Mouse (Mus musculus) kidney, postnatal 0 days (tissue): ENCODE data around the gene Tspoap1. TPM values are rescaled to one million over a fixed set of nuclear protein-coding genes. Genes with fewer than 3 reads are reported as not detected.

Source experiments
- ATAC-seq: fragments of 200-750 bp; cut with Nextera tagmentation; replicated peaks from 2 replicates; pipeline ENCODE4 v1.8.0; 2017; ENCODE audit warnings: low read depth, moderate number of reproducible peaks, moderate TSS enrichment, moderate library complexity; ENCODE audit not compliant: low FRiP score
- DNase-seq: peaks from one replicate; pipeline ENCODE4 v3.0.0-alpha.2; 2016; ENCODE audit warnings: low spot score
- H3K27ac ChIP-seq: fragments of 300-500 bp; sonication (generic); 2 replicates; pipeline ENCODE4 v1.5.1; 2014; ENCODE audit warnings: mild to moderate bottlenecking
- H3K27me3 ChIP-seq: fragments of 300-500 bp; sonication (generic); 2 replicates; pipeline ENCODE4 v1.6.1; 2014; ENCODE audit warnings: low read length, mixed read lengths; ENCODE audit not compliant: insufficient read depth
- H3K36me3 ChIP-seq: fragments of 300-500 bp; sonication (generic); 2 replicates; pipeline ENCODE4 v1.6.1; 2014; ENCODE audit warnings: low read length, mixed read lengths; ENCODE audit not compliant: insufficient read depth
- H3K4me1 ChIP-seq: fragments of 300-500 bp; sonication (generic); replicated peaks from 2 replicates; pipeline ENCODE4 v1.6.1; 2014; ENCODE audit warnings: antibody characterized with exemption, low read length, mixed read lengths; ENCODE audit not compliant: insufficient read depth
- H3K4me2 ChIP-seq: fragments of 300-500 bp; sonication (generic); 2 replicates; pipeline ENCODE4 v1.6.1; 2014; ENCODE audit warnings: mild to moderate bottlenecking, low read length, moderate library complexity, mixed read lengths
- H3K4me3 ChIP-seq: fragments of 300-500 bp; sonication (generic); replicated peaks from 2 replicates; pipeline ENCODE4 v1.5.1; 2014; ENCODE audit warnings: low read depth, low read length
- H3K9ac ChIP-seq: fragments of 300-500 bp; sonication (generic); 2 replicates; pipeline ENCODE4 v1.6.1; 2014; ENCODE audit warnings: low read depth, low read length
- H3K9me3 ChIP-seq: fragments of 300-500 bp; sonication (generic); replicated peaks from 2 replicates; pipeline ENCODE4 v1.6.1; 2016; ENCODE audit warnings: low read length, inconsistent platforms, mixed read lengths
- CTCF ChIP-seq: IDR thresholded peaks from 2 replicates; pipeline ENCODE4 v1.5.1; 2016; ENCODE audit warnings: antibody characterized with exemption, low read depth, mild to moderate bottlenecking, moderate library complexity
- WGBS: fragments of 180-500 bp; shearing (Covaris S2); extraction: QIAGEN DNeasy Blood & Tissue Kit; methylation state at CpG from one replicate; pipeline ENCODE4 v1.1.7; 2014; 5-methylcytosine and 5-hydroxymethylcytosine counted together
- polyA plus RNA-seq: library from polyadenylated mRNA; unstranded; fragments of >200 nt; fragmentation: Nextera tagmentation; extraction: Ambion mirVana; gene quantifications from 2 replicates; pipeline ENCODE4 v1.2.1, GENCODE M21; 2015

Tspoap1 gene
- polyA plus RNA-seq, 1 experiment from 2014 or later: 1.9 TPM

GRCm38 (mm10) chr11:87748132-87749119 lies 11.9 kb upstream of the Tspoap1 start:
- peak; percentile 21; the same call in 1 of the 2 replicates for TF ChIP-seq CTCF
- Histone ChIP-seq H3K9ac (no peak overlapping the region), H3K36me3 (peaks cover 13% of the 10 kb centered on the region; the same call in 1 of the 2 replicates), H3K4me3 (no peak overlapping the region), H3K4me2 (peak overlapping the region; percentile 34), H3K9me3 (no peaks in the 10 kb centered on the region), H3K27ac (no peak overlapping the region), H3K27me3 (no peaks in the 10 kb centered on the region), H3K4me1 (peaks cover 4% of the 10 kb centered on the region; the same call in 1 of the 2 replicates)
- ATAC-seq (no peak), DNase-seq (peak; percentile 52)
- 26% methylated on average over 19 of the region's 19 CpGs for WGBS

- 21% methylated on average over 18 of the region's 18 CpGs for WGBS
- Histone ChIP-seq H3K27me3 (no peaks in the 10 kb centered on the region), H3K4me3 (no peak overlapping the region), H3K36me3 (0 out of 2 replicates have a peak, but pooled peaks cover 7% of the 10 kb centered on the region), H3K9ac (no peak overlapping the region), H3K4me1 (peaks cover 4% of the 10 kb centered on the region; the same call in 1 of the 2 replicates), H3K9me3 (no peaks in the 10 kb centered on the region), H3K27ac (no peak overlapping the region), H3K4me2 (0 out of 2 replicates have a peak overlapping the region, but pooled peaks have one; percentile 34)
- TF ChIP-seq CTCF: no peak
- DNase-seq: peak; percentile 56
- peak; percentile 76 for ATAC-seq
Measured at GRCm38 (mm10) chr11:87749192-87750042, 10.9 kb upstream of the Tspoap1 start.

GRCm38 (mm10) chr11:87750043-87750421 lies 10.3 kb upstream of the Tspoap1 start:
- H3K27ac ChIP-seq: no peak overlapping the region
- H3K4me2 ChIP-seq: no peak overlapping the region
- no peaks in the 10 kb centered on the region for H3K27me3 ChIP-seq
- TF ChIP-seq CTCF: no peak
- no peak overlapping the region for H3K9ac ChIP-seq
- WGBS: 74% methylated on average over 11 of the region's 11 CpGs
- ATAC-seq (no peak), DNase-seq (no peak)
- H3K4me3 ChIP-seq: no peak overlapping the region
- peaks cover 4% of the 10 kb centered on the region; the same call in 1 of the 2 replicates for H3K4me1 ChIP-seq
- H3K9me3 ChIP-seq: no peaks in the 10 kb centered on the region
- 0 out of 2 replicates have a peak, but pooled peaks cover 2% of the 10 kb centered on the region for H3K36me3 ChIP-seq

GRCm38 (mm10) chr11:87750521-87750920 lies 9.8 kb upstream of the Tspoap1 start:
- Histone ChIP-seq H3K27me3 (no peaks in the 10 kb centered on the region), H3K4me2 (no peak overlapping the region), H3K9me3 (no peaks in the 10 kb centered on the region), H3K4me1 (peaks cover 4% of the 10 kb centered on the region; the same call in 1 of the 2 replicates), H3K4me3 (no peak overlapping the region), H3K9ac (no peak overlapping the region), H3K36me3 (no peaks in the 10 kb centered on the region), H3K27ac (no peak overlapping the region)
- ATAC-seq: no peak
- DNase-seq: no peak
- TF ChIP-seq CTCF: no peak
- WGBS: 79% methylated on average over 3 of the region's 3 CpGs

GRCm38 (mm10) chr11:87751031-87751430 lies 9.3 kb upstream of the Tspoap1 start:
- H3K27me3 ChIP-seq: no peaks in the 10 kb centered on the region
- H3K9me3 ChIP-seq: no peaks in the 10 kb centered on the region
- no peaks in the 10 kb centered on the region for H3K36me3 ChIP-seq
- DNase-seq (no peak), ATAC-seq (no peak)
- peaks cover 4% of the 10 kb centered on the region; the same call in 1 of the 2 replicates for H3K4me1 ChIP-seq
- no peak overlapping the region for H3K27ac ChIP-seq
- H3K4me2 ChIP-seq: no peak overlapping the region
- no peak for TF ChIP-seq CTCF
- H3K4me3 ChIP-seq: no peak overlapping the region
- WGBS: 78% methylated on average over 8 of the region's 8 CpGs
- no peak overlapping the region for H3K9ac ChIP-seq

GRCm38 (mm10) chr11:87751491-87751966 lies 8.8 kb upstream of the Tspoap1 start:
- peaks cover 4% of the 10 kb centered on the region; the same call in 1 of the 2 replicates for H3K4me1 ChIP-seq
- H3K27ac ChIP-seq: no peak overlapping the region
- ATAC-seq: no peak
- H3K4me2 ChIP-seq: no peak overlapping the region
- 60% methylated on average over 4 of the region's 4 CpGs for WGBS
- H3K36me3 ChIP-seq: no peaks in the 10 kb centered on the region
- H3K9me3 ChIP-seq: no peaks in the 10 kb centered on the region
- no peak overlapping the region for H3K4me3 ChIP-seq
- DNase-seq: no peak
- TF ChIP-seq CTCF: no peak
- H3K27me3 ChIP-seq: no peaks in the 10 kb centered on the region
- no peak overlapping the region for H3K9ac ChIP-seq
